Mouse (Mus musculus): ENCODE measurements around the gene Nelfe.

GRCm38 (mm10) chr17:34902895-34903294 is 52.7 kb downstream of the Nelfe start:
- TF ChIP-seq CTCF (conservative IDR thresholded peaks at IDR 0.05; ENCODE audit: low read length) (no peak), NANOG (IDR thresholded peaks at IDR 0.05; ENCODE audit: borderline replicate concordance, low read length) (no peak)

Measured in E14TG2a.4 (cell line).